Mouse (Mus musculus) kidney, embryonic 16.5 days (tissue): Measurements from ENCODE around the gene Gper1. TPM values are rescaled to one million over a fixed set of nuclear protein-coding genes. Genes with fewer than 3 reads are reported as not detected.

Experiments used
- polyA plus RNA-seq: library from polyadenylated mRNA; unstranded; fragments of >200 nt; fragmentation: Nextera tagmentation; extraction: Ambion mirVana; gene quantifications from 2 replicates; pipeline ENCODE4 v1.2.1, GENCODE M21; 2015

The Gper1 gene
- polyA plus RNA-seq, 1 experiment from 2014 or later = 8.0 TPM

Other genes starting within 250 kb of the Gper1 start
- gene Sun1, start 222.5 kb upstream of the Gper1 start, polyA plus RNA-seq = 62.0 and 62.8 TPM in 2 replicates
- 148 and 161 TPM in 2 replicates for gene Get4, start 170.8 kb upstream of the Gper1 start, polyA plus RNA-seq
- gene Adap1, start 97.5 kb upstream of the Gper1 start, polyA plus RNA-seq = 1.1 and 1.7 TPM in 2 replicates
- 99.3 and 104 TPM in 2 replicates for gene Cox19, start 71.7 kb upstream of the Gper1 start, polyA plus RNA-seq
- not detected in 2 replicates for gene Cyp2w1, start 70.5 kb upstream of the Gper1 start, polyA plus RNA-seq
- 6.6 and 6.7 TPM in 2 replicates for gene Gpr146, start 45.5 kb upstream of the Gper1 start, polyA plus RNA-seq
- gene C130050O18Rik, start 17.9 kb upstream of the Gper1 start, polyA plus RNA-seq = 0.60 and 0.92 TPM in 2 replicates
- 44.1 and 46.1 TPM in 2 replicates for gene 3110082I17Rik, start 37.4 kb downstream of the Gper1 start, polyA plus RNA-seq
- gene Zfand2a, start 61.4 kb downstream of the Gper1 start, polyA plus RNA-seq = 10.8 and 13.5 TPM in 2 replicates
- 52.8 and 65.4 TPM in 2 replicates for gene Uncx, start 120.3 kb downstream of the Gper1 start, polyA plus RNA-seq